Mouse (Mus musculus) forebrain, embryonic 12.5 days (tissue): ENCODE measurements around the gene Cyp1a2. TPM values are rescaled to one million over a fixed set of nuclear protein-coding genes. Genes with fewer than 3 reads are reported as not detected.

Experiments used
- ATAC-seq: fragments of 200-750 bp; cut with Nextera tagmentation; 2 replicates; pipeline ENCODE4 v1.8.0; 2017; ENCODE audit warnings: moderate TSS enrichment; ENCODE audit not compliant: low FRiP score
- H3K27ac ChIP-seq: fragments of 300-500 bp; sonication (generic); 2 replicates; pipeline ENCODE4 v1.5.1; 2016; ENCODE audit warnings: mild to moderate bottlenecking
- H3K27me3 ChIP-seq: fragments of 300-500 bp; sonication (generic); 2 replicates; pipeline ENCODE4 v1.6.1; 2016; ENCODE audit warnings: mild to moderate bottlenecking
- H3K36me3 ChIP-seq: fragments of 300-500 bp; sonication (generic); replicated peaks from 2 replicates; pipeline ENCODE4 v1.6.1; 2016; ENCODE audit warnings: mild to moderate bottlenecking
- H3K4me1 ChIP-seq: fragments of 300-500 bp; sonication (generic); 2 replicates; pipeline ENCODE4 v1.6.1; 2016
- H3K4me2 ChIP-seq: fragments of 300-500 bp; sonication (generic); 2 replicates; pipeline ENCODE4 v1.6.1; 2016; ENCODE audit warnings: mild to moderate bottlenecking, moderate library complexity
- H3K4me3 ChIP-seq: fragments of 300-500 bp; sonication (generic); replicated peaks from 2 replicates; pipeline ENCODE4 v1.5.1; 2016; ENCODE audit warnings: mild to moderate bottlenecking
- H3K9ac ChIP-seq: fragments of 300-500 bp; sonication (generic); 2 replicates; pipeline ENCODE4 v1.6.1; 2016; ENCODE audit warnings: mild to moderate bottlenecking
- H3K9me3 ChIP-seq: fragments of 300-500 bp; sonication (generic); 2 replicates; pipeline ENCODE4 v1.6.1; 2016
- WGBS: fragments of 180-500 bp; shearing (Covaris S2); methylation state at CpG from one replicate; pipeline ENCODE4 v1.1.7; 2016; 5-methylcytosine and 5-hydroxymethylcytosine counted together
- polyA plus RNA-seq: library from polyadenylated mRNA; unstranded; fragments of >200 nt; fragmentation: Nextera tagmentation; extraction: Ambion mirVana; gene quantifications from 2 replicates; pipeline ENCODE4 v1.2.1, GENCODE M21; 2016

Cyp1a2 gene
- polyA plus RNA-seq, 1 experiment from 2014 or later = not detected

- no peak overlapping the region for H3K9ac ChIP-seq
- no peak for ATAC-seq
- WGBS = 71% methylated on average over 1 of the region's 1 CpGs
- no peak overlapping the region for H3K27ac ChIP-seq
- peaks cover 14% of the 10 kb centered on the region for H3K4me1 ChIP-seq
- peaks cover 49% of the 10 kb centered on the region for H3K27me3 ChIP-seq
- H3K9me3 ChIP-seq = no peaks in the 10 kb centered on the region
- H3K36me3 ChIP-seq = no peaks in the 10 kb centered on the region
- no peak overlapping the region for H3K4me2 ChIP-seq
- H3K4me3 ChIP-seq = no peak overlapping the region
Observed at GRCm38 (mm10) chr9:57698466-57699150, 15.1 kb upstream of the Cyp1a2 start.

GRCm38 (mm10) chr9:57697380-57697779 lies 13.9 kb upstream of the Cyp1a2 start:
- H3K36me3 ChIP-seq = no peaks in the 10 kb centered on the region
- H3K4me1 ChIP-seq = peaks cover 14% of the 10 kb centered on the region
- peaks cover 50% of the 10 kb centered on the region for H3K27me3 ChIP-seq
- H3K9me3 ChIP-seq = no peaks in the 10 kb centered on the region
- ATAC-seq = no peak
- no peak overlapping the region for H3K4me2 ChIP-seq
- no peak overlapping the region for H3K27ac ChIP-seq
- no peak overlapping the region for H3K4me3 ChIP-seq
- WGBS = 18% methylated on average over 4 of the region's 4 CpGs
- H3K9ac ChIP-seq = no peak overlapping the region

GRCm38 (mm10) chr9:57696380-57697285 lies 13.1 kb upstream of the Cyp1a2 start:
- H3K9me3 ChIP-seq = no peaks in the 10 kb centered on the region
- H3K27ac ChIP-seq = no peak overlapping the region
- peak overlapping the region; percentile 59 for H3K4me2 ChIP-seq
- 2% methylated on average over 42 of the region's 42 CpGs for WGBS
- peaks cover 50% of the 10 kb centered on the region for H3K27me3 ChIP-seq
- no peaks in the 10 kb centered on the region for H3K36me3 ChIP-seq
- no peak for ATAC-seq
- peak overlapping the region; percentile 39 for H3K4me3 ChIP-seq
- peak overlapping the region; percentile 3 for H3K9ac ChIP-seq
- peaks cover 14% of the 10 kb centered on the region for H3K4me1 ChIP-seq

- Histone ChIP-seq H3K27me3 (peaks cover 50% of the 10 kb centered on the region), H3K4me1 (peaks cover 14% of the 10 kb centered on the region), H3K4me3 (no peak overlapping the region), H3K9ac (no peak overlapping the region), H3K27ac (no peak overlapping the region), H3K9me3 (no peaks in the 10 kb centered on the region), H3K4me2 (no peak overlapping the region), H3K36me3 (no peaks in the 10 kb centered on the region)
- 83% methylated on average over 2 of the region's 2 CpGs for WGBS
- ATAC-seq = no peak
Observed at GRCm38 (mm10) chr9:57694108-57694507, 10.6 kb upstream of the Cyp1a2 start.

- no peaks in the 10 kb centered on the region for H3K9me3 ChIP-seq
- H3K9ac ChIP-seq = no peak overlapping the region
- H3K4me3 ChIP-seq = no peak overlapping the region
- no peaks in the 10 kb centered on the region for H3K36me3 ChIP-seq
- 90% methylated on average over 2 of the region's 2 CpGs for WGBS
- H3K4me1 ChIP-seq = no peaks in the 10 kb centered on the region
- H3K27me3 ChIP-seq = 0 out of 2 replicates have a peak, but pooled peaks cover under 1% of the 10 kb centered on the region
- H3K27ac ChIP-seq = no peak overlapping the region
- no peak for ATAC-seq
- no peak overlapping the region for H3K4me2 ChIP-seq
Observed at GRCm38 (mm10) chr9:57688606-57689005, 5.1 kb upstream of the Cyp1a2 start.

GRCm38 (mm10) chr9:57688158-57688557 lies 4.7 kb upstream of the Cyp1a2 start:
- ATAC-seq = no peak
- WGBS = 59% methylated on average over 2 of the region's 2 CpGs

DNA sequence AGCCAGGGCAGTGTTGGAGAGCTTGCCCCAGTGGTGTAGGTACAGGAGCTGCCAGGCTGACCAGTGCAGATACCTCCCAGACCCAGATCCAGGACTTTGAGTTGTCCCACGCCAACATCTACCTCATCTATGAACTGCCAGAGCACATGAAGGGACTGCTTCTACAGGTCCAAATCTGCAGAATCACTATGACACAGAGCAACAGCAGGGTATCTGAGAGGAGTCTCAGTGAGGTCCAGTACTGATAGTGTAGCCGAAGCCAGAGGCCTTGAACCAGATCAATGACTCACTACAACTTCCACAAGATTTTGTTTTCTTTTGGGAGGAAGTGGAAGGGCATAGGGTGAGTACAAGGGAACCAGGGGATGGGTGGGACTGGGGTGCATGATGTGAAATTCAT lies 4.2 kb upstream of the Cyp1a2 start, which contains the start of gene Cyp1a1:
Gene Cyp1a1, plus strand, starts transcription at position 178 of the 400 bp plus-strand sequence.
- no peaks in the 10 kb centered on the region for H3K4me1 ChIP-seq
- no peaks in the 10 kb centered on the region for H3K27me3 ChIP-seq
- H3K4me2 ChIP-seq = no peak within 1 kb of the TSS
- H3K27ac ChIP-seq = no peak within 1 kb of the TSS
- no peak for ATAC-seq
- no peak within 1 kb of the TSS for H3K9ac ChIP-seq
- no peaks in the 10 kb centered on the region for H3K9me3 ChIP-seq
- no peak within 1 kb of the TSS for H3K4me3 ChIP-seq
- 93% methylated on average over 2 of the region's 2 CpGs for WGBS
- no peaks in the 10 kb centered on the region for H3K36me3 ChIP-seq

More at GRCm38 (mm10) chr9:57688158-57688557, 4.7 kb upstream of the Cyp1a2 start:
- Histone ChIP-seq H3K27me3 (no peaks in the 10 kb centered on the region), H3K4me1 (no peaks in the 10 kb centered on the region), H3K9ac (no peak overlapping the region), H3K27ac (no peak overlapping the region), H3K36me3 (no peaks in the 10 kb centered on the region), H3K4me2 (no peak overlapping the region), H3K9me3 (no peaks in the 10 kb centered on the region), H3K4me3 (no peak overlapping the region)

DNA sequence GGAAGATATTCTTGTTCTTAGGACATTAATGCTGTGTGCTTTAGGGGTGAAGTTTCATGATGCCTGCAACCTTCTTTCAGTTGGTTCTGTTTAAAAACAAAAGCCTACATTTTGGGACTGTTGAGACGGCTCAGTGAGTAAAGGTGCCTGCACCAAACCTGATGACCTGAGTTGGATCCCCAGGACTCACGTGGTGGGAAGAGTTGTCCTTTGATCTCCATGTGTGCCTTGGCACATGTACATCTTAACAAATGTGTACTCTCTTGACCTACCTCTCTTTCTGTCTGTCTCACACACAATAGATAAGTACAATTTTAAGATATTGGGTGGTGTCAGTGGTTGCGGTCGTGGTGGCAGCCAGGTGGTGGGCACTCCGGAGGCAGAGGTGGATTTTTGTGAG lies 2.5 kb upstream of the Cyp1a2 start:
- Histone ChIP-seq H3K4me3 (no peak overlapping the region), H3K27me3 (no peaks in the 10 kb centered on the region), H3K9me3 (no peaks in the 10 kb centered on the region), H3K36me3 (no peaks in the 10 kb centered on the region), H3K4me1 (no peaks in the 10 kb centered on the region), H3K27ac (no peak overlapping the region), H3K9ac (no peak overlapping the region), H3K4me2 (no peak overlapping the region)
- no peak for ATAC-seq
- 94% methylated on average over 5 of the region's 5 CpGs for WGBS

- Histone ChIP-seq H3K27me3 (0 out of 2 replicates have a peak, but pooled peaks cover 3% of the 10 kb centered on the region), H3K4me2 (no peak overlapping the region), H3K27ac (no peak overlapping the region), H3K9ac (no peak overlapping the region), H3K9me3 (no peaks in the 10 kb centered on the region), H3K4me3 (no peak overlapping the region), H3K4me1 (no peaks in the 10 kb centered on the region), H3K36me3 (no peaks in the 10 kb centered on the region)
- WGBS = 84% methylated on average over 10 of the region's 10 CpGs
- no peak for ATAC-seq
Observed at GRCm38 (mm10) chr9:57681411-57681810, 2.1 kb downstream of the Cyp1a2 start.

GRCm38 (mm10) chr9:57671500-57671899 lies 12.0 kb downstream of the Cyp1a2 start:
- H3K4me2 ChIP-seq = no peak overlapping the region
- WGBS = 90% methylated on average over 5 of the region's 5 CpGs
- H3K4me3 ChIP-seq = no peak overlapping the region
- no peak overlapping the region for H3K27ac ChIP-seq
- no peaks in the 10 kb centered on the region for H3K4me1 ChIP-seq
- H3K9ac ChIP-seq = no peak overlapping the region
- no peaks in the 10 kb centered on the region for H3K27me3 ChIP-seq
- H3K36me3 ChIP-seq = no peaks in the 10 kb centered on the region
- no peaks in the 10 kb centered on the region for H3K9me3 ChIP-seq
- no peak for ATAC-seq

- no peaks in the 10 kb centered on the region for H3K36me3 ChIP-seq
- no peak overlapping the region for H3K27ac ChIP-seq
- H3K4me3 ChIP-seq = no peak overlapping the region
- no peak overlapping the region for H3K9ac ChIP-seq
- H3K4me1 ChIP-seq = no peaks in the 10 kb centered on the region
- H3K9me3 ChIP-seq = no peaks in the 10 kb centered on the region
- 88% methylated on average over 4 of the region's 4 CpGs for WGBS
- H3K27me3 ChIP-seq = no peaks in the 10 kb centered on the region
- ATAC-seq = no peak
- H3K4me2 ChIP-seq = no peak overlapping the region
Observed at GRCm38 (mm10) chr9:57671037-57671436, 12.5 kb downstream of the Cyp1a2 start.

DNA sequence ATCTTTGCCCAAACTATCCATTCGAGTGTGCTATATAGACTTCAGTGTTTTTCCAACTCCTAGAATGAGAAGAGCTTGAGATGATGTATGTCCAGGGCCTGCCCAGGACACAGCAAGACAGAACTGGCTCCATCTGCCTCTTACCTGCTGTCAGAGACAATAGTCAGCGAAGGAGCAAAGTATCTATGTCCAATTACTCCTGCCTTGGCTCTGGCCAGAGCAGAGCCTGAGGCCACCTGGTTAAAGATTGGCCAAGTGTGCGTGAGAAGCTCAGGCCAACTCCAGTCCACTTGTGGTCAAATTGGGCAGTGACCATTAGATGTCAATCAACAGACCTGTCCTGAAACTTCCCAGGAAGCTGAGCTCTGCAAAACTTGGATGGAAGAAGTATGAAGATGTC lies 13.9 kb downstream of the Cyp1a2 start:
- H3K4me2 ChIP-seq = no peak overlapping the region
- no peaks in the 10 kb centered on the region for H3K4me1 ChIP-seq
- H3K9me3 ChIP-seq = no peaks in the 10 kb centered on the region
- no peak for ATAC-seq
- no peak overlapping the region for H3K4me3 ChIP-seq
- WGBS = 81% methylated on average over 3 of the region's 3 CpGs
- H3K9ac ChIP-seq = no peak overlapping the region
- 0 out of 2 replicates have a peak, but pooled peaks cover 3% of the 10 kb centered on the region for H3K27me3 ChIP-seq
- H3K36me3 ChIP-seq = no peaks in the 10 kb centered on the region
- H3K27ac ChIP-seq = no peak overlapping the region
